Mouse (Mus musculus) heart, postnatal 10 days (tissue): ENCODE measurements at regions not wholly inside any gene's neighbourhood (a gene's known extent, or its start where the extent isn't known, plus 50 kb on each side); places are given as distances from the start of the nearest gene placed in this dataset.
"Not testable (repeated sequence)": the region's sequence is repeated elsewhere in the genome, so short reads cannot be mapped to it uniquely, and the experiment has no call there.

Source experiments
- DNase-seq, 2 experiments: peaks; one replicate each; pipeline ENCODE4 v3.0.0; 2021
- intact Hi-C: fragments of 180-260 bp; cut with DNase I; formaldehyde crosslinking; loops from one replicate; pipeline ENCODE4 v1.15.1; 2025

GRCm38 (mm10) chr17:61337094-61337493 lies 1544.0 kb downstream of the Efna5 start:
- DNase-seq, result no peak
- intact Hi-C loops, result no loop called here

GRCm38 (mm10) chr17:61325401-61325800 lies 1555.7 kb downstream of the Efna5 start:
- no peak for DNase-seq
- intact Hi-C loops, result no loop called here

GRCm38 (mm10) chr17:61320865-61321264 lies 1560.3 kb downstream of the Efna5 start:
- intact Hi-C loops, result no loop called here
- DNase-seq, result peak in 1 of 2 experiments; percentile 9

GRCm38 (mm10) chr17:61313424-61313823 lies 1567.7 kb downstream of the Efna5 start:
- DNase-seq, result no peak
- intact Hi-C loops, result no loop called here

- DNase-seq, result peak; percentile 12
- intact Hi-C loops, result no loop called here
Measured at GRCm38 (mm10) chr17:61311189-61311588, 1569.9 kb downstream of the Efna5 start.

- intact Hi-C loops, result no loop called here
- peak in 1 of 2 experiments; percentile 14 for DNase-seq
Measured at GRCm38 (mm10) chr17:61303611-61304010, 1577.5 kb downstream of the Efna5 start.

- intact Hi-C loops, result no loop called here
- no peak for DNase-seq
Measured at GRCm38 (mm10) chr17:61301984-61302383, 1579.1 kb downstream of the Efna5 start.

GRCm38 (mm10) chr17:61301171-61301570 lies 1579.9 kb downstream of the Efna5 start:
- intact Hi-C loops, result no loop called here
- no peak for DNase-seq

GRCm38 (mm10) chr17:61291129-61291528 lies 1590.0 kb downstream of the Efna5 start:
- intact Hi-C loops, result no loop called here
- DNase-seq, result no peak

- intact Hi-C loops, result no loop called here
- DNase-seq, result no peak
Measured at GRCm38 (mm10) chr17:61288590-61288989, 1592.5 kb downstream of the Efna5 start.

- intact Hi-C loops, result no loop called here
- no peak for DNase-seq
Measured at GRCm38 (mm10) chr17:61273631-61274030, 1607.5 kb downstream of the Efna5 start.

- intact Hi-C loops, DNase-seq: not testable (repeated sequence)
Measured at GRCm38 (mm10) chr17:61256526-61256925, 1624.6 kb downstream of the Efna5 start.

GRCm38 (mm10) chr17:61248411-61248810 lies 1632.7 kb downstream of the Efna5 start:
- DNase-seq, result no peak
- intact Hi-C loops, result no loop called here

- intact Hi-C loops, result no loop called here
- no peak for DNase-seq
Measured at GRCm38 (mm10) chr17:61217198-61217722, 1663.9 kb downstream of the Efna5 start.

GRCm38 (mm10) chr17:61204316-61204715 lies 1676.8 kb downstream of the Efna5 start:
- intact Hi-C loops, result no loop called here

GRCm38 (mm10) chr17:61187880-61188279 lies 1693.2 kb downstream of the Efna5 start:
- intact Hi-C loops, DNase-seq: not testable (repeated sequence)

More at GRCm38 (mm10) chr17:61204316-61204715, 1676.8 kb downstream of the Efna5 start:
- no peak for DNase-seq

- no peak for DNase-seq
- intact Hi-C loops, result no loop called here
Measured at GRCm38 (mm10) chr17:61176586-61176985, 1704.5 kb downstream of the Efna5 start.

- intact Hi-C loops, result no loop called here
- DNase-seq, result no peak
Measured at GRCm38 (mm10) chr17:61159437-61159836, 1721.7 kb downstream of the Efna5 start.

GRCm38 (mm10) chr17:61137006-61137405 lies 1744.1 kb downstream of the Efna5 start:
- no peak for DNase-seq
- intact Hi-C loops, result no loop called here

- no peak for DNase-seq
- intact Hi-C loops, result no loop called here
Measured at GRCm38 (mm10) chr17:61127767-61128166, 1753.3 kb downstream of the Efna5 start.

- intact Hi-C loops, result no loop called here
- DNase-seq, result no peak
Measured at GRCm38 (mm10) chr17:61106302-61106701, 1774.8 kb downstream of the Efna5 start.

GRCm38 (mm10) chr17:61060450-61060849 lies 1820.7 kb downstream of the Efna5 start:
- intact Hi-C loops, result no loop called here
- DNase-seq, result no peak

GRCm38 (mm10) chr17:61058471-61058870 lies 1822.6 kb downstream of the Efna5 start:
- DNase-seq, result no peak
- intact Hi-C loops, result no loop called here
